Mouse (Mus musculus): ENCODE results near the gene Cyp2w1. TPM values are rescaled to one million over a fixed set of nuclear protein-coding genes. Genes with fewer than 3 reads are reported as not detected.

The Cyp2w1 gene
- polyA plus RNA-seq, 1 experiment from 2014 or later = 4.8 TPM

- H3K4me2 ChIP-seq (replicated peaks; ENCODE audit: low read depth) = no peak overlapping the region
- no peak overlapping the region for H3K4me3 ChIP-seq (ENCODE audit: low read depth, low read length)
- H3K9ac ChIP-seq (ENCODE audit: low read length) = no peak overlapping the region
- DNase-seq (ENCODE audit: low spot score) (no peak), ATAC-seq (ENCODE audit: low FRiP score, low TSS enrichment) (no peak)
- 75% methylated on average over 7 of the region's 7 CpGs for WGBS
- H3K9me3 ChIP-seq (ENCODE audit: control insufficient read depth, low read length) = no peaks in the 10 kb centered on the region
- no peak overlapping the region for H3K27ac ChIP-seq (replicated peaks)
- TF ChIP-seq CTCF (IDR thresholded peaks at IDR 0.05; ENCODE audit: low read depth) (no peak), EP300 (optimal IDR thresholded peaks at IDR 0.05) (no peak)
- H3K27me3 ChIP-seq (ENCODE audit: control insufficient read depth, insufficient read depth, low read length) = no peaks in the 10 kb centered on the region
- no peaks in the 10 kb centered on the region for H3K36me3 ChIP-seq (ENCODE audit: control insufficient read depth, insufficient read depth, low read length)
- 0 out of 2 replicates have a peak, but pooled peaks cover 2% of the 10 kb centered on the region for H3K4me1 ChIP-seq (replicated peaks; ENCODE audit: control insufficient read depth, insufficient read depth)
Observed at GRCm38 (mm10) chr5:139326986-139327633, 25.3 kb upstream of the Cyp2w1 start.

GRCm38 (mm10) chr5:139327634-139328020 is 24.8 kb upstream of the Cyp2w1 start:
- Histone ChIP-seq H3K9ac (ENCODE audit: low read length) (no peak overlapping the region), H3K9me3 (ENCODE audit: control insufficient read depth, low read length) (no peaks in the 10 kb centered on the region), H3K27ac (replicated peaks) (no peak overlapping the region), H3K27me3 (ENCODE audit: control insufficient read depth, insufficient read depth, low read length) (no peaks in the 10 kb centered on the region), H3K4me2 (replicated peaks; ENCODE audit: low read depth) (no peak overlapping the region), H3K4me3 (ENCODE audit: low read depth, low read length) (no peak overlapping the region), H3K36me3 (ENCODE audit: control insufficient read depth, insufficient read depth, low read length) (no peaks in the 10 kb centered on the region), H3K4me1 (replicated peaks; ENCODE audit: control insufficient read depth, insufficient read depth) (0 out of 2 replicates have a peak, but pooled peaks cover 2% of the 10 kb centered on the region)
- DNase-seq (ENCODE audit: low spot score) = no peak
- 67% methylated on average over 7 of the region's 7 CpGs for WGBS
- TF ChIP-seq EP300 (optimal IDR thresholded peaks at IDR 0.05) = no peak
- no peak for TF ChIP-seq CTCF (IDR thresholded peaks at IDR 0.05; ENCODE audit: low read depth)
- ATAC-seq (ENCODE audit: low FRiP score, low TSS enrichment) = no peak

GRCm38 (mm10) chr5:139330766-139331165 is 21.7 kb upstream of the Cyp2w1 start:
- H3K9me3 ChIP-seq (ENCODE audit: control insufficient read depth, low read length) = no peaks in the 10 kb centered on the region
- TF ChIP-seq CTCF (IDR thresholded peaks at IDR 0.05; ENCODE audit: low read depth) (no peak), EP300 (optimal IDR thresholded peaks at IDR 0.05) (no peak)
- no peaks in the 10 kb centered on the region for H3K36me3 ChIP-seq (ENCODE audit: control insufficient read depth, insufficient read depth, low read length)
- H3K9ac ChIP-seq (ENCODE audit: low read length) = no peak overlapping the region
- H3K27ac ChIP-seq (replicated peaks) = 0 out of 2 replicates have a peak overlapping the region, but pooled peaks have one; percentile 24
- ATAC-seq (ENCODE audit: low FRiP score, low TSS enrichment) (no peak), DNase-seq (ENCODE audit: low spot score) (no peak)
- H3K27me3 ChIP-seq (ENCODE audit: control insufficient read depth, insufficient read depth, low read length) = no peaks in the 10 kb centered on the region
- no peaks in the 10 kb centered on the region for H3K4me1 ChIP-seq (replicated peaks; ENCODE audit: control insufficient read depth, insufficient read depth)
- WGBS = 54% methylated on average over 7 of the region's 7 CpGs
- H3K4me2 ChIP-seq (replicated peaks; ENCODE audit: low read depth) = no peak overlapping the region
- H3K4me3 ChIP-seq (ENCODE audit: low read depth, low read length) = no peak overlapping the region

- ATAC-seq (ENCODE audit: low FRiP score, low TSS enrichment) = peak; percentile 27
- H3K27ac ChIP-seq (replicated peaks) = peak overlapping the region; percentile 88
- H3K4me1 ChIP-seq (replicated peaks; ENCODE audit: control insufficient read depth, insufficient read depth) = no peaks in the 10 kb centered on the region
- peak; percentile 91 for DNase-seq (ENCODE audit: low spot score)
- whole genome bisulfite sequencing = 15% methylated on average over 8 of the region's 8 CpGs
- TF ChIP-seq CTCF (IDR thresholded peaks at IDR 0.05; ENCODE audit: low read depth) (peak; percentile 99), EP300 (optimal IDR thresholded peaks at IDR 0.05) (no peak)
- H3K4me2 ChIP-seq (replicated peaks; ENCODE audit: low read depth) = no peak overlapping the region
- peaks cover 3% of the 10 kb centered on the region; the same call in 1 of the 2 replicates for H3K36me3 ChIP-seq (ENCODE audit: control insufficient read depth, insufficient read depth, low read length)
- H3K4me3 ChIP-seq (ENCODE audit: low read depth, low read length) = no peak overlapping the region
- no peak overlapping the region for H3K9ac ChIP-seq (ENCODE audit: low read length)
- H3K27me3 ChIP-seq (ENCODE audit: control insufficient read depth, insufficient read depth, low read length) = no peaks in the 10 kb centered on the region
- H3K9me3 ChIP-seq (ENCODE audit: control insufficient read depth, low read length) = no peaks in the 10 kb centered on the region
Observed at GRCm38 (mm10) chr5:139331742-139332141, 20.7 kb upstream of the Cyp2w1 start.

GRCm38 (mm10) chr5:139332590-139333272 is 19.7 kb upstream of the Cyp2w1 start:
- H3K9ac ChIP-seq (ENCODE audit: low read length) = no peak overlapping the region
- no peak overlapping the region for H3K4me3 ChIP-seq (ENCODE audit: low read depth, low read length)
- TF ChIP-seq CTCF (IDR thresholded peaks at IDR 0.05; ENCODE audit: low read depth) = no peak
- no peak for TF ChIP-seq EP300 (optimal IDR thresholded peaks at IDR 0.05)
- H3K27me3 ChIP-seq (ENCODE audit: control insufficient read depth, insufficient read depth, low read length) = no peaks in the 10 kb centered on the region
- H3K9me3 ChIP-seq (ENCODE audit: control insufficient read depth, low read length) = no peaks in the 10 kb centered on the region
- H3K4me2 ChIP-seq (replicated peaks; ENCODE audit: low read depth) = no peak overlapping the region
- WGBS = 70% methylated on average over 8 of the region's 8 CpGs
- H3K27ac ChIP-seq (replicated peaks) = peak overlapping the region; percentile 88
- peaks cover 7% of the 10 kb centered on the region for H3K36me3 ChIP-seq (ENCODE audit: control insufficient read depth, insufficient read depth, low read length)
- ATAC-seq (ENCODE audit: low FRiP score, low TSS enrichment) = peak; percentile 84
- H3K4me1 ChIP-seq (replicated peaks; ENCODE audit: control insufficient read depth, insufficient read depth) = no peaks in the 10 kb centered on the region
- DNase-seq (ENCODE audit: low spot score) = peak; percentile 84
